23 mouse cellular contexts compared by ENCODE assay signal in the genomic region with DNA sequence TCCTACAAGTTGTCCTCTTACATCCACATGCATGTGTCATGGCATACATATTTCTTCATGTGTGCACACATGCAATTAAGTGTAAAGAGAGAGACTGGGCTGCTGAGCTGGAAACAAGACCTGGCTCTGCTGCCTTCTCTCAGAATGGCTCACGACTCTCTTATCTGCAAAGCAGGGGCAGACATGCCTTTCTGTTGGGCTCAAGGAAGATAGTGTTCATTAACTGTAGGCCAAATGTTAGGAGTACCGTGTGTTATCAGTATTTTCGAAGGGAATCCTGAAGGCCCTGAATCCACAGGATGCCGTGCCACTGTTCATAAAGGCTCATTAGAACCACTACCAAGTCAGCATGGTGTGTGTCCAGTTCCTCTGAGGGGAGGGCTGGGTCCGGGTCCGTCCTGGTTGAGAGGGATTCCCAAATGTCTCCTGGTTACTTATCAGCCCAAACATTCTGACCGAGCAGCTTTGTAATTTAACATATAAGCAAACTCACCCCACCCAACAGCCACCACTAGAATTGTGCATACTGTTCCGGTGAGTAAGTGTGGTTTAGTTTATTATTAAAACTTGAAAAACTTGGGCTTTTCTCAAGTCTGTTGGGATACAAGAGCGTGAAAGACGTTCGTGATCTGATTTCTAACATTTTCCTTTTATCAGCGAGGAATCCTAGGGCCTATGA. TPM values are rescaled to one million over a fixed set of nuclear protein-coding genes. Genes with fewer than 3 reads are reported as not detected.
DNase-seq lines count a peak whose midpoint lies in the region; ATAC-seq and TF ChIP-seq lines count a peak whose summit lies in the region.
"Had no signal": no experiment of that assay in that cellular context is flagged by ENCODE, and none has a peak within 500 bp of the region (broad histone marks: within the 10 kb centered on the region; RNA-seq: fewer than 3 reads in every experiment).

No protein-coding gene starts in this region.

- TF ChIP-seq EP300 in heart, adult 2 months (IDR thresholded peaks at IDR 0.05; ENCODE audit: insufficient read depth, low read depth, low read length), result no peak

- H3K27me3 ChIP-seq in heart, embryonic 11.5 days (ENCODE audit: control insufficient read depth, insufficient read depth, low read length), result no peaks in the 10 kb centered on the region
- H3K27me3 ChIP-seq in heart, adult 2 months (ENCODE audit: control insufficient read depth, insufficient read depth, low read length), result no peaks in the 10 kb centered on the region
- H3K27me3 ChIP-seq in Patski, result no peaks in the 10 kb centered on the region
- no peaks in the 10 kb centered on the region for H3K27me3 ChIP-seq in intestine, embryonic 16.5 days (replicated peaks; ENCODE audit: control insufficient read depth, insufficient read depth, low read length)
- no peaks in the 10 kb centered on the region for H3K27me3 ChIP-seq in liver, embryonic 16.5 days (ENCODE audit: control insufficient read depth, insufficient read depth, low read depth, low read length)
- H3K27me3 ChIP-seq in embryonic facial prominence, embryonic 10.5 days (replicated peaks; ENCODE audit: low read depth, poor library complexity, severe bottlenecking), result no peaks in the 10 kb centered on the region
- H3K27me3 ChIP-seq: embryonic facial prominence, embryonic 15.5 days; forebrain, embryonic 12.5 days; limb, embryonic 13.5 days; lung, embryonic 15.5 days; neural tube, embryonic 15.5 days had no signal

- CTCF ChIA-PET in Patski (lab: Charles Lee), result interaction anchor here (1.0 to 1.6 kb wide), 3 partner anchors 11 to 66 kb away, joined by 3 to 5 read pairs (median 3); no protein-coding TSS in a partner anchor

- H3K27ac ChIP-seq in heart, embryonic 11.5 days (ENCODE audit: low read depth, low read length), result no peak overlapping the region
- H3K27ac ChIP-seq in heart, adult 2 months, result no peak overlapping the region
- H3K27ac ChIP-seq in intestine, embryonic 16.5 days (ENCODE audit: low read length), result no peak overlapping the region
- peak overlapping the region; percentile 92 for H3K27ac ChIP-seq in liver, embryonic 16.5 days (ENCODE audit: low read length)
- H3K27ac ChIP-seq in embryonic facial prominence, embryonic 10.5 days (replicated peaks), result no peak overlapping the region
- H3K27ac ChIP-seq: embryonic facial prominence, embryonic 15.5 days; forebrain, embryonic 12.5 days; gastrocnemius, adult 2 months; limb, embryonic 13.5 days; lung, embryonic 15.5 days; neural tube, embryonic 15.5 days had no signal

- 0 out of 2 replicates have a peak, but pooled peaks cover 3% of the 10 kb centered on the region for H3K4me1 ChIP-seq in heart, embryonic 11.5 days (ENCODE audit: control insufficient read depth, insufficient read depth, low read length)
- peaks cover 4% of the 10 kb centered on the region for H3K4me1 ChIP-seq in heart, adult 2 months (ENCODE audit: control insufficient read depth, insufficient read depth, low read length)
- no peaks in the 10 kb centered on the region for H3K4me1 ChIP-seq in intestine, embryonic 16.5 days (ENCODE audit: control insufficient read depth, insufficient read depth, low read length)
- peaks cover 45% of the 10 kb centered on the region for H3K4me1 ChIP-seq in liver, embryonic 16.5 days (ENCODE audit: control insufficient read depth, low read depth, low read length)
- H3K4me1 ChIP-seq in embryonic facial prominence, embryonic 10.5 days, result no peaks in the 10 kb centered on the region
- H3K4me1 ChIP-seq: embryonic facial prominence, embryonic 15.5 days; forebrain, embryonic 12.5 days; lung, embryonic 15.5 days; neural tube, embryonic 15.5 days had no signal

- ATAC-seq in heart, embryonic 11.5 days (replicated peaks; ENCODE audit: insufficient number of reproducible peaks, low FRiP score, low TSS enrichment), result 0 out of 2 replicates have a peak, but pooled peaks have one; percentile 59
- peak; percentile 37 for ATAC-seq in Patski
- ATAC-seq in intestine, embryonic 16.5 days, result 0 out of 2 replicates have a peak, but pooled peaks have one; percentile 36
- peak; percentile 87 for ATAC-seq in liver, embryonic 16.5 days (ENCODE audit: low read depth)
- ATAC-seq: CD4-positive, CD25-positive, alpha-beta regulatory T cell, adult 4 months; hindbrain, embryonic 16.5 days had no signal

- no peaks in the 10 kb centered on the region for H3K79me2 ChIP-seq in heart, adult 2 months (replicated peaks; ENCODE audit: control insufficient read depth, insufficient read depth, low read length)

- TF ChIP-seq CTCF in heart, adult 2 months (IDR thresholded peaks at IDR 0.05), result no peak
- TF ChIP-seq CTCF in Patski (IDR thresholded peaks at IDR 0.05), result no peak

- no peaks in the 10 kb centered on the region for H3K9me3 ChIP-seq in heart, embryonic 11.5 days (replicated peaks; ENCODE audit: control insufficient read depth, low read length)
- H3K9me3 ChIP-seq in intestine, embryonic 16.5 days (ENCODE audit: control insufficient read depth, low read length), result no peaks in the 10 kb centered on the region
- H3K9me3 ChIP-seq in liver, embryonic 16.5 days (replicated peaks; ENCODE audit: control insufficient read depth, low read length), result no peaks in the 10 kb centered on the region
- H3K9me3 ChIP-seq in embryonic facial prominence, embryonic 10.5 days, result no peaks in the 10 kb centered on the region
- H3K9me3 ChIP-seq: embryonic facial prominence, embryonic 15.5 days; forebrain, embryonic 12.5 days; limb, embryonic 13.5 days; lung, embryonic 15.5 days; neural tube, embryonic 15.5 days had no signal

- H3K9ac ChIP-seq in heart, embryonic 11.5 days (ENCODE audit: low read depth, low read length), result no peak overlapping the region
- H3K9ac ChIP-seq in heart, adult 2 months (ENCODE audit: low read depth, low read length), result no peak overlapping the region
- no peak overlapping the region for H3K9ac ChIP-seq in intestine, embryonic 16.5 days (ENCODE audit: low read depth, low read length)
- H3K9ac ChIP-seq in liver, embryonic 16.5 days (ENCODE audit: low read depth, low read length), result peak overlapping the region; percentile 36
- H3K9ac ChIP-seq: embryonic facial prominence, embryonic 15.5 days; forebrain, embryonic 12.5 days; limb, embryonic 13.5 days; lung, embryonic 15.5 days; neural tube, embryonic 15.5 days had no signal

- peaks cover 3% of the 10 kb centered on the region; the same call in 1 of the 2 replicates for H3K36me3 ChIP-seq in heart, embryonic 11.5 days (ENCODE audit: control insufficient read depth, insufficient read depth, low read length)
- no peaks in the 10 kb centered on the region; the same call in 1 of the 2 replicates for H3K36me3 ChIP-seq in heart, adult 2 months (ENCODE audit: control insufficient read depth, insufficient read depth, low read length)
- no peaks in the 10 kb centered on the region for H3K36me3 ChIP-seq in intestine, embryonic 16.5 days (ENCODE audit: control insufficient read depth, insufficient read depth, low read length)
- peaks cover 5% of the 10 kb centered on the region for H3K36me3 ChIP-seq in liver, embryonic 16.5 days (ENCODE audit: control insufficient read depth, insufficient read depth)
- H3K36me3 ChIP-seq in embryonic facial prominence, embryonic 10.5 days (replicated peaks), result peaks cover 10% of the 10 kb centered on the region; the same call in 1 of the 2 replicates

- intact Hi-C loops in heart, adult 2 months (cut with DNase I), result no loop called here

- in situ Hi-C loops in Patski (cut with MboI; ENCODE audit: low pct_unique_long_range_greater_than_20kb), result no loop called here

- 61% methylated on average over 12 of the region's 12 CpGs for WGBS in heart, embryonic 11.5 days (ENCODE audit: insufficient replicate concordance)
- WGBS in heart, adult 2 months, result 72% methylated on average over 12 of the region's 12 CpGs
- WGBS in intestine, embryonic 16.5 days, result 87% methylated on average over 12 of the region's 12 CpGs
- 39% methylated on average over 12 of the region's 12 CpGs for WGBS in liver, embryonic 16.5 days (ENCODE audit: insufficient replicate concordance)
- 92% methylated on average over 12 of the region's 12 CpGs for WGBS in embryonic facial prominence, embryonic 10.5 days

- H3K4me2 ChIP-seq in heart, embryonic 11.5 days, result no peak overlapping the region
- H3K4me2 ChIP-seq in intestine, embryonic 16.5 days (ENCODE audit: low read depth, low read length), result no peak overlapping the region
- peak overlapping the region; percentile 39 for H3K4me2 ChIP-seq in liver, embryonic 16.5 days (ENCODE audit: low read depth, low read length)
- H3K4me2 ChIP-seq: embryonic facial prominence, embryonic 15.5 days; forebrain, embryonic 12.5 days; limb, embryonic 13.5 days; lung, embryonic 15.5 days; neural tube, embryonic 15.5 days had no signal

- no peak overlapping the region for H3K4me3 ChIP-seq in heart, embryonic 11.5 days (ENCODE audit: low read depth, low read length)
- no peak overlapping the region for H3K4me3 ChIP-seq in heart, adult 2 months
- H3K4me3 ChIP-seq in intestine, embryonic 16.5 days (ENCODE audit: low read length), result no peak overlapping the region
- no peak overlapping the region for H3K4me3 ChIP-seq in liver, embryonic 16.5 days (ENCODE audit: low read depth, low read length)
- H3K4me3 ChIP-seq in embryonic facial prominence, embryonic 10.5 days, result no peak overlapping the region
- H3K4me3 ChIP-seq: embryonic facial prominence, embryonic 15.5 days; forebrain, embryonic 12.5 days; gastrocnemius, adult 2 months; limb, embryonic 13.5 days; lung, embryonic 15.5 days; neural tube, embryonic 15.5 days had no signal

- POLR2A ChIA-PET in Patski (lab: Charles Lee), result no interaction called here

- no peak for DNase-seq in heart, adult 2 months
- DNase-seq in Patski (ENCODE audit: low read depth, low spot score), result no peak
- DNase-seq in cerebellum, postnatal 10 days, result no peak
- no peak for DNase-seq in layer of hippocampus, adult 9-11 months
- DNase-seq in embryonic facial prominence, embryonic 10.5 days (ENCODE audit: low spot score), result no peak
- DNase-seq: cerebellum, postnatal 14 days; embryo, embryonic 11 days; gastrocnemius, adult 2 months; heart, postnatal 36 days; kidney, adult 2 months; kidney, postnatal 14 days; midbrain, embryonic 14.5 days; right cerebral cortex, postnatal 14 days had no signal

- TF ChIP-seq POLR2A in heart, adult 2 months (IDR thresholded peaks at IDR 0.05; ENCODE audit: insufficient read depth, low read depth, low read length), result no peak

RNA-seq across cellular contexts. Expression of a gene that starts 36.9 kb away (rescaled TPM):
- 133 and 139 TPM in 2 replicates for polyA plus RNA-seq in heart, embryonic 11.5 days (2014; fragmentation: Nextera tagmentation; extraction: Ambion mirVana)
- total RNA-seq in heart, adult 2 months (2021), result 100 to 1,000 TPM; 314 to 407 TPM
- polyA plus RNA-seq in heart, adult 2 months (2012; rRNA removed), result 94.5 and 121 TPM in 2 replicates
- polyA plus RNA-seq in Patski (2021), result 161 TPM
- 77.9 and 89.1 TPM in 2 replicates for polyA plus RNA-seq in intestine, embryonic 16.5 days (2015; fragmentation: Nextera tagmentation; extraction: Ambion mirVana)
- 78.8 and 83.3 TPM in 2 replicates for polyA plus RNA-seq in liver, embryonic 16.5 days (2015; fragmentation: Nextera tagmentation; extraction: Ambion mirVana)
- 65.7 and 68.5 TPM in 2 replicates for polyA plus RNA-seq in embryonic facial prominence, embryonic 10.5 days (2016; fragmentation: Nextera tagmentation; extraction: Ambion mirVana)

Comparison
In these comparisons a context has a peak if more than half of its experiments do, and no peak if none do; other contexts are left out.
1. ATAC-seq: peak in every context shown above with its lines; median percentile 87 in liver, embryonic 16.5 days; 59 in heart, embryonic 11.5 days; 37 in Patski; 36 in intestine, embryonic 16.5 days.